Mouse (Mus musculus): ENCODE measurements around the gene Prp2.
"Not testable (repeated sequence)": the region's sequence is repeated elsewhere in the genome, so short reads cannot be mapped to it uniquely, and the experiment has no call there.

The Prp2 gene

DNA sequence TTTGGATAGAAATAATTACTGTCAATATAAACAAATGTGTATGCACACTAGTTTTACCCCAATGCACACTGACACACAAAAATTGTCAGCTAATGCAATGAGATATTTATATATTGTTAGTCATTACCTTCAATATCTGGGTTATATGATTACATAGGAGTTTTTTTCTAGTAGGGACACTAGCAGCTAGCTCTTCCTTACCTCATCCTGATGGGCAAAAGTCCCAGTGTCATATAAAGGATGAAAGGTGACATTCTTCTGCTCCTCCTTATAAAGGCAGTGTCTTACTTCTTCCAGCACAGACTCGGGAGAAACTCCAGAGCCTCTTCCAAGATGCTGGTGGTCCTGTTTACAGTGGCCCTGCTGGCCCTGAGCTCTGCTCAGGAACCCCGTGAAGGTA lies at the start of gene Prp2:
Prp2 (plus strand) TSS at position 301 of the 400 bp plus-strand sequence.
- not testable (repeated sequence) for DNase-seq (ENCODE audit: low spot score)

DNA sequence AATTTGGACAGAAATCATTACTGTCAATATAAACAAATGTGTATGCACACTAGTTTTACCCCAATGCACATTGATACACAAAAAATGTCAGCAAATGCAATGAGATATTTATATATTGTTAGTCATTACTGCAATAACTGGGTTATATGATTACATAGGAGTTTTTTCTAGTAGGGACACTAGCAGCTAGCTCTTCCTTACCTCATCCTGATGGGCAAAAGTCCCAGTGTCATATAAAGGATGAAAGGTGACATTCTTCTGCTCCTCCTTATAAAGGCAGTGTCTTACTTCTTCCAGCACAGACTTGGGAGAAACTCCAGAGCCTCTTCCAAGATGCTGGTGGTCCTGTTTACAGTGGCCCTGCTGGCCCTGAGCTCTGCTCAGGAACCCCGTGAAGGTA lies 26.2 kb upstream of the Prp2 start, which contains the start of gene Prh1:
Prh1 (plus strand) TSS at position 301 of the 400 bp plus-strand sequence.
- not testable (repeated sequence) for DNase-seq (ENCODE audit: low spot score)

DNA sequence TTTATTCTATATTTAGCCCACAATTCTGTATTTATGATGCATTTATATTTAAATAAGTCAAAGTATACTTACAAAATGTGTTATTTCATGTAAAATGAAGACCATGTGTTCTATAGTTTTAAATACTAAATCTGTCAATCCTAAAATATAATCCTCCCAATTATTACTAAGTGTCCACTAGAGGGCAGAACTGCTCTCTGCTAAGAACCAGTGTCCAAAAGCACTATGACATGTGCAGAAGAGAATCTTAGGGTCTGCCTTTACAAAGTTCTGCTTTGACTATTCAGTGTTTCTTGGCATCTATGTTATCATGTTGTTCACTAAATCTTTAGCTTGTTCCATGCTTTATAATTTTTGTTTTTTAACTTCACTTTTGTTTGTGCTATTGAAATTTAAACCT lies 53.7 kb downstream of the Prp2 start:
- DNase-seq (ENCODE audit: low spot score), result no peak

Measured in retina, embryonic 14.5 days (tissue).